Mouse (Mus musculus) thymus, adult 2 months (tissue): ENCODE measurements around the gene Cyp39a1.

ENCODE experiments used
- CTCF ChIP-seq: fragments of 200-500 bp; IDR thresholded peaks from 2 replicates; pipeline ENCODE4 v1.5.1; 2012; ENCODE audit warnings: mild to moderate bottlenecking, control low read depth, low read length, moderate library complexity, borderline replicate concordance; ENCODE audit not compliant: control insufficient read depth, poor library complexity, insufficient read depth; ENCODE audit errors: extremely low read depth
- POLR2A ChIP-seq: fragments of 200-500 bp; IDR thresholded peaks from 2 replicates; pipeline ENCODE4 v1.6.1; 2012; ENCODE audit warnings: mild to moderate bottlenecking, low read length, control low read depth, moderate library complexity; ENCODE audit not compliant: control insufficient read depth, poor library complexity, insufficient read depth; ENCODE audit errors: extremely low read depth

DNA sequence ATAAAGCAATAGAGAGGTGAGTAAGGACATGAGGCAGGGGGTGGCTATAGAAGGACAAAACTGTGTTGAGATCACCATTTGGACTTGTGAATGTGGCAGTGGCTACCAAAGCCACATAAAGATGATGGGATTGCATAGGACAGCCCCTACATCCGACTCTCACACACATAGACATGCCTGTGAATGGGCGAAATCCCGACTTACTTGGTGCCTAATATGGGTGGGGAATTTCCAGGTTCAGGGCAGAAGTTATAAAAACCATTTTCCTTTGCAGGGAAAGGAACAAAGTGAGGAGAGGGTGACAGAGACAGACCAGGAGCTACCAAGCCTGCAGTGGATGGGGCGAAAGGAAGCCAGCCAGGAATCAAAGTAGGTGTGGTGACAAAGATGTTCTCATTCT, 30.1 kb upstream of the Cyp39a1 start:
- TF ChIP-seq POLR2A: no peak
- no peak for TF ChIP-seq CTCF
